Mouse (Mus musculus): ENCODE measurements around the gene Hcn1.
"Not testable (repeated sequence)": the region's sequence is repeated elsewhere in the genome, so short reads cannot be mapped to it uniquely, and the experiment has no call there.

Hcn1 gene

DNA sequence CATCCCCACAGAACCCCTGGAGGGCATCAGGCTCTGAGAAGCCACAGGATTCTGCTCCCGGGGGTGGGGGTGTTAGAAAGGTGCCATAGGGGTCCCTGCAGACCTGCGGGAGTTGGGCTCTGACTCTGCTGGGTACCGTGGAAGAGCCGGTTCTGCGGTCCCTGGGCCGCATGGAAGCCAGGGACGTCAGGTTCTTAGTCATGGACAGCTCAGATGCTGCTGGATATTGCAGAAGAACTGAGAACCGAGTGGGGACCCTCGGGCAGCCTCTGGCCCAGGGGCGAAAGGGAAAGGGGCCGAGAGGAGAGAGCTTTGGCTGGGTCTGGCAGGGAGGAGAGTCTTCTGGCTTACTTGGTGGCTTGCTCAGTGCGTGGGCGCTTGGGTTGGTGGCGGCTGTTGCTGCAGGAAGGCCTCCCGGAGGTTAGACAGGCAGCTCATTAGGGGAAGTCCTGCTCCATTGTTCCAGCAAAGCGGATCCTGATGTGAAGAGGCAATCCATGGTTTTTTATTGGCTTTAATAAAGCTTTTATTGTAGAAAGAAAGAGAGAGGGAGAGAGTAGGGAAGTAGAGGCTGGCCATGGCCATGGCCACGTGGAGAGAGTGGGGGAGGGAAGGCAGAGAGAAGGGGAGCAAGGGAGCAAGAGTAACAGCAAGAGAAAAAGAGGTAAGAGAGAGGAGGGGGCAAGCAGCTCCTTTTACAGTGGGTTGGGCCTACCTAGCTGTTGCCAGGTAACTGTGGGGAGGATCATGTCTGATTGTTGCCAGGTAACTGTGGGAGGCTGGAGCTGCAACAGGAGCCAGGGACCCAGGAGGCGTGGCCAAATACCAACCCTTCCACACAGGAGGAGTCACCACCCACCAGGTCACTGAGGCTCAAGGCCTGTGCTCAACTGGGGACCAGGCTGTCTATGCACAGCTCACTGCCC is 356.6 kb downstream of the Hcn1 start:
- in situ Hi-C loops (cut with MboI; ENCODE audit: low pct_unique_long_range_greater_than_20kb in 1 of 2, low sequenced_read_pairs in 2 of 2, unreplicated experiment in 1 of 2): no loop called here

DNA sequence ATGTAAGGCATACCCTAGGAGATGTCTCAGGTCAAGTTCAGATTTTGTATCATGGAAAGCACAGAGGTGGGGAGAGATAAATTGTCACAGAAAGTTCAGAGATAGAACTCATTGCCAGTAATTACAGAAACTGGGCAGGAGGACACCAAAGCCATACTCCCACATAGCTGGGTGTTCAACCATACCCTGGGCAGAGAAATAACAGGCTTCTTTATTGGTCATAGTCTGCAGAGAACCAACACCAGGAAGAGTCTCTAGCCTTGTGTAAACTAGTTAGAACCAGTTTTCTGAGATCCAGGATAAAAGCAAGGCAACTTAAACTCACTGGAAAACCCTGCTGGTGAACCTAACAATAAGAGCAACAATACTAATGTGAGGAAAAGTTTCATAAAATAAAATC is 362.5 kb downstream of the Hcn1 start:
- in situ Hi-C loops (cut with MboI; ENCODE audit: low pct_unique_long_range_greater_than_20kb in 1 of 2, low sequenced_read_pairs in 2 of 2, unreplicated experiment in 1 of 2): no loop called here

DNA sequence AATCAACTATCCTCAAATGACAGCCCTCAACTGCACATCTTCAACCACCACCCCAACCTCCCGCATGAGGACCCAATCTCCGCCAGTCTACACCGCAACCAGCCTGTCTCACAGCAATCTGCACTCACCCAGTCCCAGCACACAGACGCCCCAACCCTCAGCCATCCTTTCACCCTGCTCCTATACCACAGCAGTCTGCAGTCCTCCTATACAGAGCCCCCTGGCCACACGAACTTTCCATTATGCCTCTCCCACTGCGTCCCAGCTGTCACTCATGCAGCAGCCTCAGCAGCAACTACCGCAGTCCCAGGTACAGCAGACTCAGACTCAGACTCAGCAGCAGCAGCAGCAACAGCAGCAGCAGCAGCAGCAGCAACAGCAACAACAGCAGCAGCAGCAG is 373.3 kb downstream of the Hcn1 start:
- in situ Hi-C loops (cut with MboI; ENCODE audit: low pct_unique_long_range_greater_than_20kb in 1 of 2, low sequenced_read_pairs in 2 of 2, unreplicated experiment in 1 of 2): no loop called here

GRCm38 (mm10) chr13:117975823-117976222 is 373.7 kb downstream of the Hcn1 start:
- in situ Hi-C loops (cut with MboI; ENCODE audit: low pct_unique_long_range_greater_than_20kb in 1 of 2, low sequenced_read_pairs in 2 of 2, unreplicated experiment in 1 of 2): no loop called here

- in situ Hi-C loops (cut with MboI; ENCODE audit: low pct_unique_long_range_greater_than_20kb in 1 of 2, low sequenced_read_pairs in 2 of 2, unreplicated experiment in 1 of 2): no loop called here
Observed at GRCm38 (mm10) chr13:117984339-117984738, 382.2 kb downstream of the Hcn1 start.

GRCm38 (mm10) chr13:117999767-118000488 is 397.8 kb downstream of the Hcn1 start:
- in situ Hi-C loops (cut with MboI; ENCODE audit: low pct_unique_long_range_greater_than_20kb in 1 of 2, low sequenced_read_pairs in 2 of 2, unreplicated experiment in 1 of 2): no loop called here

- in situ Hi-C loops (cut with MboI; ENCODE audit: low pct_unique_long_range_greater_than_20kb in 1 of 2, low sequenced_read_pairs in 2 of 2, unreplicated experiment in 1 of 2): no loop called here
Observed at GRCm38 (mm10) chr13:118000538-118000937, 398.4 kb downstream of the Hcn1 start.

DNA sequence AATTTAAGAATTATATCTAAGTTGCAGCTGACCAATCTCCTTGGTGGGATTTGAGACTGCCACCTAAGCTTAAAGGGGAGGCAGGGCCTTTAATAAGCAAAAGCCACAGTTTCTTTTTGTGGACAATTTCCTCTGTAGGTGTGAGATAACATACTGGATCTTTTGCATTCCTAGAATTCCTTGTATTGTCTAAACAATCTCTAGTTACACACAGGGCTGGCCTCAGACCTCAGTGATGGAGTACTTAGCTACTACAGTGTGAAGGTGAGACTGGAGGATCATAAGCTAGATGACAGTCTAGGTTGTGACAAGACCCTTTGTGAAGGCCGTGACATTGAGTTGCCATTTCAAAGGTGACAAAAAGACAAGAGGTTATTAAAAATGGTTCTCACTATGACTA is 419.1 kb downstream of the Hcn1 start:
- in situ Hi-C loops (cut with MboI; ENCODE audit: low pct_unique_long_range_greater_than_20kb in 1 of 2, low sequenced_read_pairs in 2 of 2, unreplicated experiment in 1 of 2): no loop called here

DNA sequence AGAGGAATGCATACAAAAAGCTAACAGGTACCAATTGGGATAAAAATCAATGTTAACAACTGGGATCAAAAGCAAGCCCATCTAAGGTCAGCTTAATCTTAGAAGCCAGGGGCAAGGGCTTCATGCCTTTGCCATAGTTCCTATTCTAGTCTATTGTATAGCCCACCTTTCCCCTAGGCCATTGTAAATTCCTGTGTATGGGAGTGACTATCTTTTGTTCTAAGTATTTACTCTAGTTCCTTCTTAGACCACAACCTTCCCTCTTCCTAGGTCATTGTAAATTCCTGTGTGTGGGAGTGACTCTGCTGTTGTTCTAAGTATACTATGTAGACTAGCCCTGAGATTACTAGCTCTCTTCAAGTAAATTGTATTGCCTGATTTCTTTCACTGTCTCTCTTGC is 420.8 kb downstream of the Hcn1 start:
- in situ Hi-C loops (cut with MboI; ENCODE audit: low pct_unique_long_range_greater_than_20kb in 1 of 2, low sequenced_read_pairs in 2 of 2, unreplicated experiment in 1 of 2): not testable (repeated sequence)

DNA sequence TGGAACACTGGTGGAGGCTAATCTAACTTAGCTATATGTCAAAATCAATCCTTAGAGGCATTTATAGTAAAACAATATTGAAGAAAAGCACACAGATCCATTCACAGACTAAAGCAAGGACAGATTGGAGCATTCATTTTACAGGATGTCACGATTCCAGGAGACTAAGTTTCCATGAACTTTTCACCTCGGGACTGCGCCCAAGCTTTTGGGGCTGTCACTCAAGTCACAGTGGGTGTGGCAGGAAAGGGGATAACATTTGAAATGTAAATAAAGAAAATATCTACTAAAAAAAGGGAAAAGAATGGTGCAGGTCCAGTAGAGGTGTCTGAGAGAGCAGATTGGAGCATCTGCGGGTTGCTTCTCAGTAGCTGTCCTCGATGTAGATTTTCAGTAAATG is 421.3 kb downstream of the Hcn1 start:
- in situ Hi-C loops (cut with MboI; ENCODE audit: low pct_unique_long_range_greater_than_20kb in 1 of 2, low sequenced_read_pairs in 2 of 2, unreplicated experiment in 1 of 2): no loop called here

DNA sequence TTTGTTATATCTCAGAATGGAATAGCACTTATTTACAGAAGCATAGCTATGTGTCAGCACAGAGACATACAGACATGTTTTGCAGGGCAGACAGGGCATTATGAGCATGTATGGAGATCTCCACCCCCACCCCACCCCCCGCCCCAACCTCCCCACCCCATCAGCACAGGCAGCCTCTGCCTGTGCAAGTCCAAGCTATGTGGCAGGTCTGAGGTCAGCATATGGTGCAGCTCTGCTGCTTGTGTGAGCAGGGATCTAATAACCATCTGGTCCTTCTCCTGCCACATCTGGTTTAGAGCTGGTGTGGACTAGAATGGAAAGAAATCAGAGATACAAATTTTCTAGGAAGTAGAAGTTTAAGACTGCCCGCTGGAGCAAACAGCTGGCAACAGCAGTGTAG is 424.4 kb downstream of the Hcn1 start:
- in situ Hi-C loops (cut with MboI; ENCODE audit: low pct_unique_long_range_greater_than_20kb in 1 of 2, low sequenced_read_pairs in 2 of 2, unreplicated experiment in 1 of 2): no loop called here

- in situ Hi-C loops (cut with MboI; ENCODE audit: low pct_unique_long_range_greater_than_20kb in 1 of 2, low sequenced_read_pairs in 2 of 2, unreplicated experiment in 1 of 2): no loop called here
Observed at GRCm38 (mm10) chr13:118027868-118028267, 425.7 kb downstream of the Hcn1 start.

DNA sequence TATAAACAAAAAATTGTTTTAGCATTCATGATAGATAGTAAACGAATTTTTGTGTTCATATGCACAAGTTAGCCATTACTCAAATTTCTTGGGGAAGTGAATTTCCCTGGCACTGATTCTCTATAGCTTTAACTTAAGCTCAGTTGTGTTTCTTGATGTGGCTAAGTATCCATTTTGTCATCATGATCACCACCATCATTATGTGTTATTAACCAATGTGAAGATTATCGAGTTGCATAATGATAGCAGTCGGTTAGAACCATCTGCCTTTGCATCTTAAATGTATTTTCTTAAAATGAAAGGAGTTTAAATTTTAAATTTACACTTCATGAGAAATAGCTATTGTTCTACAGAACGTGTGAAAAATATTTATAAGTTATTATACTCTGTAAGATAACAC is 426.5 kb downstream of the Hcn1 start:
- in situ Hi-C loops (cut with MboI; ENCODE audit: low pct_unique_long_range_greater_than_20kb in 1 of 2, low sequenced_read_pairs in 2 of 2, unreplicated experiment in 1 of 2): no loop called here

DNA sequence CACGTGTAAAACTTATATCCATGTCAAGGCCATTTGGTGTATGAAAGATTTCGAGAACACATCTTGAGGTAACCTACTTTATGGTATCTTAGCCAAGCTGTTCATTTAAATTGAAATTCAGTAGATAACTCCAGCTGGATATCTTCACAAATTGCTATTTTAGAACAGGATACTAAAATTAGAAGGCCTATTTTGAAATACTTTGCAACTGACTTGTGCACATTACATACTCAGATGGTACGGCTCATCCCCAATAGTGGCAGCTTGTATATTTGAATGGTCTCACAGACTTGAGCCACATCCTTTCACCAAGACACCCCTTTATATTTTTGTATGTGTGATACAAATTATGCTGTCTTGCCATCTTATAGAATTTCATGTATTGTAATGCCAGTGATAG is 427.5 kb downstream of the Hcn1 start:
- in situ Hi-C loops (cut with MboI; ENCODE audit: low pct_unique_long_range_greater_than_20kb in 1 of 2, low sequenced_read_pairs in 2 of 2, unreplicated experiment in 1 of 2): no loop called here

GRCm38 (mm10) chr13:118035598-118035997 is 433.5 kb downstream of the Hcn1 start:
- in situ Hi-C loops (cut with MboI; ENCODE audit: low pct_unique_long_range_greater_than_20kb in 1 of 2, low sequenced_read_pairs in 2 of 2, unreplicated experiment in 1 of 2): no loop called here
